Mouse (Mus musculus) MEL (cell line): Measurements from ENCODE around the gene Cpt1a. TPM values are rescaled to one million over a fixed set of nuclear protein-coding genes. Genes with fewer than 3 reads are reported as not detected.

ENCODE experiments used
- DNase-seq: peaks from one replicate; pipeline ENCODE4 v3.0.0; 2011; ENCODE audit warnings: low read depth, low spot score
- H3K27ac ChIP-seq: 2 replicates; pipeline ENCODE4 v1.5.1; 2012; ENCODE audit warnings: low read depth, mild to moderate bottlenecking, control low read depth, low read length, moderate library complexity; ENCODE audit not compliant: control insufficient read depth
- H3K27me3 ChIP-seq, 2 experiments: fragments of 150-350 bp in 1 of 2; sonication (generic) in 1 of 2; 2 replicates each; pipeline ENCODE4 v1.6.1; 2012; ENCODE audit warnings: low read length in 2 of 2, mild to moderate bottlenecking in 2 of 2, improper control_type of control experiment in 1 of 2, moderate library complexity in 1 of 2; ENCODE audit not compliant: insufficient read depth in 2 of 2, control insufficient read depth in 1 of 2
- H3K36me3 ChIP-seq, 2 experiments: 2 replicates each; pipeline ENCODE4 v1.6.1; 2012 to 2014; ENCODE audit warnings: low read length in 2 of 2, improper control_type of control experiment in 1 of 2, inconsistent platforms in 1 of 2, mild to moderate bottlenecking in 1 of 2; ENCODE audit not compliant: insufficient read depth in 2 of 2, control insufficient read depth in 1 of 2
- H3K4me1 ChIP-seq, 2 experiments: fragments of 150-350 bp in 1 of 2; sonication (generic) in 1 of 2; 2 replicates each; pipeline ENCODE4 v1.6.1; 2012; ENCODE audit warnings: low read length in 2 of 2, improper control_type of control experiment in 1 of 2, mild to moderate bottlenecking in 1 of 2; ENCODE audit not compliant: insufficient read depth in 2 of 2, control insufficient read depth in 1 of 2
- H3K4me3 ChIP-seq, 2 experiments: fragments of 150-350 bp in 1 of 2; sonication (generic) in 1 of 2; 2 replicates each; pipeline ENCODE4 v1.5.1; 2012; ENCODE audit warnings: low read depth in 2 of 2, low read length in 2 of 2, mild to moderate bottlenecking in 2 of 2, moderate library complexity in 2 of 2, control low read depth in 1 of 2, improper control_type of control experiment in 1 of 2; ENCODE audit not compliant: control insufficient read depth in 1 of 2, insufficient read depth in 1 of 2
- H3K79me2 ChIP-seq: 2 replicates; pipeline ENCODE4 v1.6.1; 2012; ENCODE audit warnings: mild to moderate bottlenecking, low read length, moderate library complexity; ENCODE audit not compliant: control insufficient read depth, poor library complexity, insufficient read depth
- H3K9ac ChIP-seq: 2 replicates; pipeline ENCODE4 v1.6.1; 2012; ENCODE audit warnings: low read depth, mild to moderate bottlenecking, control low read depth, low read length, moderate library complexity; ENCODE audit not compliant: control insufficient read depth, poor library complexity, severe bottlenecking
- H3K9me3 ChIP-seq: fragments of 150-350 bp; sonication (generic); replicated peaks from 2 replicates; pipeline ENCODE4 v1.6.1; 2012; ENCODE audit warnings: mild to moderate bottlenecking, low read length, improper control_type of control experiment, moderate library complexity; ENCODE audit not compliant: insufficient read depth
- BHLHE40 ChIP-seq: IDR thresholded peaks from 2 replicates; pipeline ENCODE4 v1.6.1; 2012; ENCODE audit warnings: low read depth, mild to moderate bottlenecking, inconsistent platforms, low read length, improper control_type of control experiment, borderline replicate concordance
- CHD1 ChIP-seq: IDR thresholded peaks from 2 replicates; pipeline ENCODE4 v1.6.1; 2012; ENCODE audit warnings: low read depth, mild to moderate bottlenecking, inconsistent platforms, low read length, improper control_type of control experiment
- CHD2 ChIP-seq: IDR thresholded peaks from 2 replicates; pipeline ENCODE4 v1.6.1; 2011; ENCODE audit warnings: low read length, improper control_type of control experiment
- ELF1 ChIP-seq: IDR thresholded peaks from 2 replicates; pipeline ENCODE4 v1.6.1; 2014; ENCODE audit warnings: low read depth, mild to moderate bottlenecking, inconsistent platforms, low read length, improper control_type of control experiment, moderate library complexity
- EP300 ChIP-seq, 2 experiments: IDR thresholded peaks; 2 replicates each; pipeline ENCODE4 v1.6.1; 2011; ENCODE audit warnings: improper control_type of control experiment in 2 of 2, low read length in 2 of 2, low read depth in 1 of 2, mild to moderate bottlenecking in 1 of 2
- GABPA ChIP-seq: IDR thresholded peaks from 2 replicates; pipeline ENCODE4 v1.6.1; 2012; ENCODE audit warnings: low read depth, mild to moderate bottlenecking, inconsistent platforms, low read length, improper control_type of control experiment, moderate library complexity
- HCFC1 ChIP-seq: IDR thresholded peaks from 2 replicates; pipeline ENCODE4 v1.6.1; 2012; ENCODE audit warnings: low read depth, mild to moderate bottlenecking, inconsistent platforms, low read length, improper control_type of control experiment, moderate library complexity
- JUND ChIP-seq: IDR thresholded peaks from 2 replicates; pipeline ENCODE4 v1.6.1; 2011; ENCODE audit warnings: low read depth, mild to moderate bottlenecking, improper control_type of control experiment, low read length
- KAT2A ChIP-seq: conservative IDR thresholded peaks from 2 replicates; pipeline ENCODE4 v1.6.1; 2012; ENCODE audit warnings: low read depth, low read length, improper control_type of control experiment, inconsistent platforms
- MAX ChIP-seq: IDR thresholded peaks from 2 replicates; pipeline ENCODE4 v1.6.1; 2011; ENCODE audit warnings: low read length, improper control_type of control experiment
- MXI1 ChIP-seq: IDR thresholded peaks from 2 replicates; pipeline ENCODE4 v1.6.1; 2011; ENCODE audit warnings: mild to moderate bottlenecking, low read depth, low read length, improper control_type of control experiment
- MYB ChIP-seq: IDR thresholded peaks from 2 replicates; pipeline ENCODE4 v1.6.1; 2011; ENCODE audit warnings: mild to moderate bottlenecking, low read depth, low read length, improper control_type of control experiment
- MYC ChIP-seq: IDR thresholded peaks from 2 replicates; pipeline ENCODE4 v1.6.1; 2011; ENCODE audit warnings: low read depth, mild to moderate bottlenecking, low read length, improper control_type of control experiment, moderate library complexity
- POLR2A ChIP-seq, 2 experiments: IDR thresholded peaks; 2 replicates each; pipeline ENCODE4 v1.6.1; 2011 to 2012; ENCODE audit warnings: low read length in 2 of 2, mild to moderate bottlenecking in 2 of 2, control low read depth in 1 of 2, improper control_type of control experiment in 1 of 2, low read depth in 1 of 2, moderate library complexity in 1 of 2; ENCODE audit not compliant: control insufficient read depth in 1 of 2, insufficient read depth in 1 of 2, poor library complexity in 1 of 2
- POLR2AphosphoS2 ChIP-seq: IDR thresholded peaks from 2 replicates; pipeline ENCODE4 v1.6.1; 2011; ENCODE audit warnings: low read length, improper control_type of control experiment
- SIN3A ChIP-seq: IDR thresholded peaks from 2 replicates; pipeline ENCODE4 v1.6.1; 2012; ENCODE audit warnings: low read length, improper control_type of control experiment, inconsistent platforms
- USF1 ChIP-seq: IDR thresholded peaks from 2 replicates; pipeline ENCODE4 v1.6.1; 2014; ENCODE audit warnings: low read depth, mild to moderate bottlenecking, inconsistent platforms, low read length, improper control_type of control experiment, moderate library complexity
- ZC3H11A ChIP-seq: IDR thresholded peaks from 2 replicates; pipeline ENCODE4 v1.6.1; 2012; ENCODE audit warnings: low read depth, mild to moderate bottlenecking, inconsistent platforms, low read length, improper control_type of control experiment
- ZKSCAN1 ChIP-seq: IDR thresholded peaks from 2 replicates; pipeline ENCODE4 v1.6.1; 2012; ENCODE audit warnings: low read depth, mild to moderate bottlenecking, inconsistent platforms, low read length, improper control_type of control experiment, moderate library complexity
- ZMIZ1 ChIP-seq: IDR thresholded peaks from 2 replicates; pipeline ENCODE4 v1.6.1; 2012; ENCODE audit warnings: low read depth, mild to moderate bottlenecking, inconsistent platforms, low read length, improper control_type of control experiment, moderate library complexity
- polyA plus RNA-seq, 2 experiments: library from polyadenylated mRNA; stranded (reverse) in 1 of 2; unstranded in 1 of 2; fragments of >175 nt in 1 of 2; fragments of >200 nt in 1 of 2; gene quantifications; 2 replicates each; pipeline versions ENCODE4 v1.2.1 to v1.2.4; 2012; ENCODE audit warnings: low replicate concordance in 2 of 2, low read depth in 1 of 2; ENCODE audit not compliant: insufficient read length in 2 of 2, insufficient read depth in 1 of 2, missing spikeins in 1 of 2
- total RNA-seq: library from RNA; depleted of rRNA; stranded (reverse); fragments of 300-350 nt; gene quantifications from 2 replicates; pipeline ENCODE4 v1.2.3, GENCODE M21; 2012

Gene Cpt1a
- total and polyA plus RNA-seq, 3 experiments = 16.1 to 40.4 TPM; not detected in 1

DNA sequence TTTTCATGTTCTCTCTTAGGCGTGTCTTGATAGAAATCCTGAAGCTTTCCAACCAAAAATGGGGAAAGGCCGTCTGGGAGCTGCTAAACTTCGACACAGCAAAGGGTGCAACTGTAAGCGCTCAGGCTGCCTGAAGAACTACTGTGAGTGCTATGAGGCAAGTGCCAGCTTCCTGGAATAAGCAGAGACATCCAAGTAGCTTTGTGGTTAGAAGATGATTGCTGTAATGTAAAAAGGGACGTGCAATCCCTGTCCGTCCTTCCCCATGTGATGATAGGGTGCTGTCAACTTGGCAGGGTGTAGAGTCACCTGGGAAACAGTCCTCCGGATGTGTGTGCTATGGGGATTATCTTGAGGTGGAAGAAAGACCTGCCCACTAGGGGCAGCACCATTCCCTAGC lies 81.9 kb downstream of the Cpt1a start:
- no peak for DNase-seq
- no peaks in the 10 kb centered on the region for H3K79me2 ChIP-seq
- no peak overlapping the region for H3K4me3 ChIP-seq
- no peak overlapping the region for H3K9ac ChIP-seq
- H3K27ac ChIP-seq = no peak overlapping the region
- no peaks in the 10 kb centered on the region for H3K27me3 ChIP-seq
- H3K36me3 ChIP-seq = no peaks in the 10 kb centered on the region
- TF ChIP-seq SIN3A (no peak), ELF1 (no peak)
- no peaks in the 10 kb centered on the region for H3K4me1 ChIP-seq
- no peaks in the 10 kb centered on the region for H3K9me3 ChIP-seq

DNA sequence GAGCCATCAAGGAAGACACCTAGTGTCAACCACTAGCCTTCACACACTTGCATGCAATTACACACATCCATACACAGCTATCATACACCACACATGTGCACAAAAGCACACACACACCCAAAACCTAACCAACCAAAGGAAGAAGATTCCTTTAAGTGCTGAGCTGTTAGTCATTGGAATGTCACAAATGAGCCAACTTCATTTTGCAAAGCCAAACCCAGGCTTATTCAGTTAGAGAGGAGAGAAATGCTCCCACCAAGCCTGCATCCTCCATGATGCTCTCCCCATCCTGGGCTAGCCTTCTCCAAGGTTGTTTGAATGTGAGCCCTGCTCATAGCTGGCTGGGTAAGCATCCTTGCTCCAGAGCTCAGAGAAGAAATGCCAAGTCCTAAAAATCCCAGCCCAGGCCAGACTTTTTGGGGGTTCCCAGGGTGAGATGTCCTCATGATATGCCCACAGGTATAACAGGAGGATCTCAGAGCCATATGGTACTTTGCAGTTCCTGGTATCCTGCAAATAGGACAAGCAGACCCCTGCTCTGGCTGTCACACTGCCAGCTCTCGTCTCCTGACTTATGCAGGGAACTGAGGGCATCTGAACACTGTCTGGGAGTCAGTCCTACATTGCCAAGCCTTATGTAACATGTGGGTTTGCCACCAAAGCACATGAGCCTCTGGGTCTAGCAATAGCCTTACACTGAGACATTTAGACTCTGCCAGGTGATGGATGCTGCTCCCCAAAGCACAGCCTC lies 83.6 kb downstream of the Cpt1a start:
- Histone ChIP-seq H3K79me2 (no peaks in the 10 kb centered on the region), H3K9ac (no peak overlapping the region), H3K4me3 (no peak overlapping the region), H3K4me1 (no peaks in the 10 kb centered on the region), H3K9me3 (no peaks in the 10 kb centered on the region), H3K36me3 (no peaks in the 10 kb centered on the region), H3K27me3 (no peaks in the 10 kb centered on the region), H3K27ac (no peak overlapping the region)
- no peak for DNase-seq
- TF ChIP-seq MAX = no peak
- TF ChIP-seq ZMIZ1 = no peak

DNA sequence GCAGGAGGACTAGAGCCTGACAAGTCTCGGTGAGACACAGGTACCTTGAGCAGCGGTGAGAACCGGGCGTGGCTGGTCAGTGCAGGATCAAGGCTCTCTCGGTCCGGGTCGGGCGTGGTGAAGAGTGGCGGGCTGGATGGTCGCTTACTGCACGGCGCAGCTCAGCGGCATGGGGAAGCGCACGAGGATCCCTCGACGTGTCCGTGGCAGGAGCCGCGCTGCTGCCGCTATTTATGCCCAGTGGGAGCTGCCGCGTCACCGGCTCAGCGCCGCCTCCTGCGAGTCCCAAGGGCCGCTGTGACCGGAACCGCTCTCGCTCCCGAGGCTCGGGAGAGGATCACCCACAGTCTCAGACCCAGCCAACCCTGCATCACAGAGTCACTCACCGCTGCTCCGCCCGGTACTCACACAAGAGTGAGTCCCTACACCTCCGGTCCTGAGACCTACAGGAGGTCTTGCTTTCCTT lies 92.2 kb downstream of the Cpt1a start, which contains the start of gene Gal:
TSS of gene Gal (minus strand) at position 277 of the 466 bp plus-strand sequence.
- H3K36me3 ChIP-seq = no peaks in the 10 kb centered on the region
- no peaks in the 10 kb centered on the region; a peak in 1 of 4 replicates for H3K27me3 ChIP-seq
- H3K79me2 ChIP-seq = no peaks in the 10 kb centered on the region
- no peak for TF ChIP-seq JUND
- no peak for TF ChIP-seq HCFC1
- no peak within 1 kb of the TSS for H3K9ac ChIP-seq
- no peaks in the 10 kb centered on the region for H3K4me1 ChIP-seq
- no peaks in the 10 kb centered on the region for H3K9me3 ChIP-seq
- H3K4me3 ChIP-seq = no peak within 1 kb of the TSS
- H3K27ac ChIP-seq = no peak within 1 kb of the TSS
- no peak for DNase-seq

DNA sequence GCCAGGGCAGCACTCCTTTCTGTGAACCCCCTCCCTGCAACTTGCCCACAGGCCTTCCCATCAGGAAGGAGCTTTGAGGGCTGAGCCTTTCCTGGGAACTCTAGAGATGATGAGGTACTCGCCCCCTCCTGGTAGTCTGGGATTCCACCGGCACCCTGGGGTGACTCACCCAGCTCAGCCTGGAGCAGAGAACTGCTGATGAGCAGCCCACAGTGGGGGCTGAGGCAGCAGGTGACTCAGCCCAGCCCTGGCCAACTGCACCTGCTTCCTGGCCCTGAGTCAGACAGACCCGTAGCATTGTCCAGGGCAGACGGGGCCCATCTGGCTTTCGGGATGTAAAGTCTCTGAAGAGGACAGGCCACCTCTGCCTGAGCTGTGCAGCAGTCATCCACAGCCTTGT lies 97.1 kb downstream of the Cpt1a start:
- DNase-seq = no peak
- Histone ChIP-seq H3K9ac (no peak overlapping the region), H3K4me3 (no peak overlapping the region)
- TF ChIP-seq JUND = no peak
- TF ChIP-seq SIN3A = no peak
- no peak for TF ChIP-seq GABPA
- TF ChIP-seq MYC = no peak
- TF ChIP-seq ZC3H11A = no peak
- no peak for TF ChIP-seq CHD2
- TF ChIP-seq BHLHE40 = no peak
- TF ChIP-seq MYB = no peak
- no peak for TF ChIP-seq EP300 (IDR thresholded peaks at IDR 0.05; ENCODE audit: low read depth in 1 of 2, low read length in 2 of 2)
- no peak for TF ChIP-seq USF1
- no peak for TF ChIP-seq CHD1
- TF ChIP-seq ZKSCAN1 = no peak
- no peak for TF ChIP-seq KAT2A
- TF ChIP-seq POLR2AphosphoS2 = no peak
- TF ChIP-seq POLR2A (IDR thresholded peaks at IDR 0.05; ENCODE audit: control insufficient read depth in 1 of 2, insufficient read depth in 1 of 2, low read depth in 1 of 2, low read length in 2 of 2, poor library complexity in 1 of 2) = no peak
- no peak for TF ChIP-seq MXI1
- no peak for TF ChIP-seq ZMIZ1

More for the DNA sequence above, 97.1 kb downstream of the Cpt1a start:
- Histone ChIP-seq H3K9me3 (no peaks in the 10 kb centered on the region), H3K4me1 (no peaks in the 10 kb centered on the region), H3K79me2 (no peaks in the 10 kb centered on the region), H3K27ac (no peak overlapping the region), H3K27me3 (peaks cover 0 to 1% of the 10 kb centered on the region in 2 experiments; a peak in 2 of 4 replicates), H3K36me3 (no peaks in the 10 kb centered on the region)
